Mouse (Mus musculus) lung, embryonic 16.5 days (tissue): Measurements from ENCODE around the gene Gpr160. TPM values are rescaled to one million over a fixed set of nuclear protein-coding genes. Genes with fewer than 3 reads are reported as not detected.
A peak's percentile ranks its signal among the peaks of the same experiment; 100 is the strongest.

Experiments used
- ATAC-seq: fragments of 200-750 bp; cut with Nextera tagmentation; 2 replicates; pipeline ENCODE4 v1.8.0; 2017; ENCODE audit warnings: low read depth, mild to moderate bottlenecking, moderate library complexity
- H3K27ac ChIP-seq: fragments of 300-500 bp; sonication (generic); 2 replicates; pipeline ENCODE4 v1.5.1; 2014; ENCODE audit warnings: mild to moderate bottlenecking, control low read depth, low read length
- H3K27me3 ChIP-seq: fragments of 300-500 bp; sonication (generic); 2 replicates; pipeline ENCODE4 v1.6.1; 2014; ENCODE audit warnings: low read depth, low read length, mixed read lengths; ENCODE audit not compliant: control insufficient read depth, insufficient read depth
- H3K36me3 ChIP-seq: fragments of 300-500 bp; sonication (generic); 2 replicates; pipeline ENCODE4 v1.6.1; 2014; ENCODE audit warnings: low read length; ENCODE audit not compliant: control insufficient read depth, insufficient read depth
- H3K4me1 ChIP-seq: fragments of 300-500 bp; sonication (generic); replicated peaks from 2 replicates; pipeline ENCODE4 v1.6.1; 2014; ENCODE audit warnings: low read length, mixed read lengths; ENCODE audit not compliant: control insufficient read depth, insufficient read depth
- H3K4me2 ChIP-seq: fragments of 300-500 bp; sonication (generic); 2 replicates; pipeline ENCODE4 v1.6.1; 2014; ENCODE audit warnings: low read depth, low read length, control low read depth
- H3K4me3 ChIP-seq: fragments of 300-500 bp; sonication (generic); 2 replicates; pipeline ENCODE4 v1.5.1; 2014; ENCODE audit warnings: mild to moderate bottlenecking, low read length, control low read depth
- H3K9ac ChIP-seq: fragments of 300-500 bp; sonication (generic); 2 replicates; pipeline ENCODE4 v1.6.1; 2014; ENCODE audit warnings: low read length, control low read depth
- H3K9me3 ChIP-seq: fragments of 300-500 bp; sonication (generic); 2 replicates; pipeline ENCODE4 v1.6.1; 2016; ENCODE audit warnings: low read length; ENCODE audit not compliant: control insufficient read depth
- WGBS: fragments of 180-500 bp; shearing (Covaris S2); extraction: QIAGEN DNeasy Blood & Tissue Kit; methylation state at CpG from one replicate; pipeline ENCODE4 v1.1.7; 2014; 5-methylcytosine and 5-hydroxymethylcytosine counted together
- polyA plus RNA-seq: library from polyadenylated mRNA; unstranded; fragments of >200 nt; fragmentation: Nextera tagmentation; extraction: Ambion mirVana; gene quantifications from 2 replicates; pipeline ENCODE4 v1.2.1, GENCODE M21; 2015

Gene Gpr160
- polyA plus RNA-seq, 1 experiment from 2014 or later: 5.0 TPM

- no peaks in the 10 kb centered on the region for H3K36me3 ChIP-seq
- no peak for ATAC-seq
- no peaks in the 10 kb centered on the region for H3K27me3 ChIP-seq
- no peaks in the 10 kb centered on the region for H3K4me1 ChIP-seq
- no peak overlapping the region for H3K9ac ChIP-seq
- H3K9me3 ChIP-seq: no peaks in the 10 kb centered on the region
- WGBS: 67% methylated on average over 6 of the region's 6 CpGs
- no peak overlapping the region for H3K27ac ChIP-seq
- no peak overlapping the region for H3K4me2 ChIP-seq
- H3K4me3 ChIP-seq: no peak overlapping the region
Observed at GRCm38 (mm10) chr3:30876709-30877108, 21.0 kb downstream of the Gpr160 start.

- no peak overlapping the region for H3K27ac ChIP-seq
- WGBS: 77% methylated on average over 3 of the region's 3 CpGs
- H3K4me2 ChIP-seq: no peak overlapping the region
- no peaks in the 10 kb centered on the region for H3K4me1 ChIP-seq
- no peak for ATAC-seq
- H3K36me3 ChIP-seq: peaks cover 1% of the 10 kb centered on the region; the same call in 1 of the 2 replicates
- no peaks in the 10 kb centered on the region for H3K27me3 ChIP-seq
- no peak overlapping the region for H3K4me3 ChIP-seq
- H3K9me3 ChIP-seq: no peaks in the 10 kb centered on the region
- no peak overlapping the region for H3K9ac ChIP-seq
Observed at GRCm38 (mm10) chr3:30887449-30887848, 31.7 kb downstream of the Gpr160 start.

- no peak for ATAC-seq
- no peaks in the 10 kb centered on the region for H3K9me3 ChIP-seq
- H3K4me2 ChIP-seq: no peak overlapping the region
- WGBS: 47% methylated on average over 1 of the region's 1 CpGs
- no peaks in the 10 kb centered on the region for H3K4me1 ChIP-seq
- peaks cover 3% of the 10 kb centered on the region; the same call in 1 of the 2 replicates for H3K36me3 ChIP-seq
- H3K4me3 ChIP-seq: no peak overlapping the region
- H3K9ac ChIP-seq: no peak overlapping the region
- no peaks in the 10 kb centered on the region for H3K27me3 ChIP-seq
- H3K27ac ChIP-seq: no peak overlapping the region
Observed at GRCm38 (mm10) chr3:30889014-30889413, 33.3 kb downstream of the Gpr160 start.

GRCm38 (mm10) chr3:30896721-30897120 is 41.0 kb downstream of the Gpr160 start:
- 45% methylated on average over 5 of the region's 5 CpGs for WGBS
- peak; percentile 92 for ATAC-seq
- Histone ChIP-seq H3K4me3 (no peak overlapping the region), H3K27me3 (no peaks in the 10 kb centered on the region), H3K36me3 (peaks cover 16% of the 10 kb centered on the region), H3K4me1 (peaks cover 5% of the 10 kb centered on the region; the same call in 1 of the 2 replicates), H3K27ac (no peak overlapping the region), H3K9ac (no peak overlapping the region), H3K9me3 (no peaks in the 10 kb centered on the region), H3K4me2 (no peak overlapping the region)

- H3K36me3 ChIP-seq: peaks cover 14% of the 10 kb centered on the region
- no peak overlapping the region for H3K27ac ChIP-seq
- no peak for ATAC-seq
- WGBS: 91% methylated on average over 8 of the region's 8 CpGs
- no peaks in the 10 kb centered on the region for H3K9me3 ChIP-seq
- no peak overlapping the region for H3K9ac ChIP-seq
- no peaks in the 10 kb centered on the region for H3K27me3 ChIP-seq
- H3K4me3 ChIP-seq: no peak overlapping the region
- H3K4me1 ChIP-seq: peaks cover 5% of the 10 kb centered on the region; the same call in 1 of the 2 replicates
- H3K4me2 ChIP-seq: no peak overlapping the region
Observed at GRCm38 (mm10) chr3:30899407-30899806, 43.7 kb downstream of the Gpr160 start.

GRCm38 (mm10) chr3:30904658-30905057 is 48.9 kb downstream of the Gpr160 start:
- H3K4me1 ChIP-seq: no peaks in the 10 kb centered on the region
- ATAC-seq: no peak
- H3K4me3 ChIP-seq: no peak overlapping the region
- no peak overlapping the region for H3K4me2 ChIP-seq
- H3K27ac ChIP-seq: no peak overlapping the region
- peaks cover 21% of the 10 kb centered on the region for H3K36me3 ChIP-seq
- H3K9me3 ChIP-seq: no peaks in the 10 kb centered on the region
- no peaks in the 10 kb centered on the region for H3K27me3 ChIP-seq
- WGBS: 66% methylated on average over 1 of the region's 1 CpGs
- no peak overlapping the region for H3K9ac ChIP-seq

GRCm38 (mm10) chr3:30917160-30917559 is 61.4 kb downstream of the Gpr160 start:
- Histone ChIP-seq H3K4me1 (no peaks in the 10 kb centered on the region), H3K36me3 (peaks cover 30% of the 10 kb centered on the region), H3K27me3 (no peaks in the 10 kb centered on the region), H3K4me2 (no peak overlapping the region), H3K9ac (no peak overlapping the region), H3K9me3 (peaks cover 3% of the 10 kb centered on the region; the same call in 1 of the 2 replicates), H3K4me3 (no peak overlapping the region), H3K27ac (no peak overlapping the region)
- 41% methylated on average over 4 of the region's 4 CpGs for WGBS
- no peak for ATAC-seq

- no peaks in the 10 kb centered on the region for H3K9me3 ChIP-seq
- H3K4me3 ChIP-seq: no peak overlapping the region
- no peaks in the 10 kb centered on the region for H3K27me3 ChIP-seq
- H3K36me3 ChIP-seq: peaks cover 25% of the 10 kb centered on the region
- H3K27ac ChIP-seq: no peak overlapping the region
- ATAC-seq: no peak
- no peaks in the 10 kb centered on the region for H3K4me1 ChIP-seq
- H3K9ac ChIP-seq: no peak overlapping the region
- no peak overlapping the region for H3K4me2 ChIP-seq
- WGBS: 94% methylated on average over 3 of the region's 3 CpGs
Observed at GRCm38 (mm10) chr3:30927664-30928063, 71.9 kb downstream of the Gpr160 start.

- no peak overlapping the region for H3K4me3 ChIP-seq
- H3K4me2 ChIP-seq: no peak overlapping the region
Observed at GRCm38 (mm10) chr3:30929828-30930227, 74.1 kb downstream of the Gpr160 start.

GRCm38 (mm10) chr3:30934384-30934783 is 78.6 kb downstream of the Gpr160 start:
- no peaks in the 10 kb centered on the region for H3K27me3 ChIP-seq
- H3K4me2 ChIP-seq: no peak overlapping the region
- no peaks in the 10 kb centered on the region for H3K9me3 ChIP-seq
- H3K36me3 ChIP-seq: peaks cover 26% of the 10 kb centered on the region
- H3K27ac ChIP-seq: no peak overlapping the region
- ATAC-seq: no peak
- no peaks in the 10 kb centered on the region for H3K4me1 ChIP-seq
- no peak overlapping the region for H3K4me3 ChIP-seq
- H3K9ac ChIP-seq: no peak overlapping the region

More at GRCm38 (mm10) chr3:30929828-30930227, 74.1 kb downstream of the Gpr160 start:
- H3K9me3 ChIP-seq: no peaks in the 10 kb centered on the region
- H3K4me1 ChIP-seq: no peaks in the 10 kb centered on the region
- no peak overlapping the region for H3K9ac ChIP-seq
- 66% methylated on average over 3 of the region's 3 CpGs for WGBS
- no peak for ATAC-seq
- no peaks in the 10 kb centered on the region for H3K27me3 ChIP-seq
- H3K27ac ChIP-seq: no peak overlapping the region
- H3K36me3 ChIP-seq: peaks cover 22% of the 10 kb centered on the region
